Mouse (Mus musculus) erythroblast, embryonic 14.5 days (primary cell): ENCODE results near the gene Pithd1. TPM values are rescaled to one million over a fixed set of nuclear protein-coding genes. Genes with fewer than 3 reads are reported as not detected.

Experiments used
- H3K27me3 ChIP-seq: 2 replicates; pipeline ENCODE4 v1.6.1; 2012; ENCODE audit warnings: inconsistent platforms; ENCODE audit not compliant: control insufficient read depth
- H3K36me3 ChIP-seq: 2 replicates; pipeline ENCODE4 v1.6.1; 2012; ENCODE audit warnings: mild to moderate bottlenecking, inconsistent platforms; ENCODE audit not compliant: control insufficient read depth
- H3K4me1 ChIP-seq: 2 replicates; pipeline ENCODE4 v1.6.1; 2012; ENCODE audit warnings: inconsistent platforms; ENCODE audit not compliant: control insufficient read depth
- H3K4me3 ChIP-seq: replicated peaks from 2 replicates; pipeline ENCODE3; 2012; ENCODE audit warnings: moderate library complexity, mild to moderate bottlenecking, inconsistent platforms
- H3K9me3 ChIP-seq: 2 replicates; pipeline ENCODE4 v1.6.1; 2012; ENCODE audit warnings: low read length, inconsistent platforms, mixed read lengths; ENCODE audit not compliant: control insufficient read depth
- GATA1 ChIP-seq: IDR thresholded peaks from 2 replicates; pipeline ENCODE4 v1.6.1; 2012; ENCODE audit warnings: low read length, inconsistent platforms, mixed read lengths
- TAL1 ChIP-seq: IDR thresholded peaks from 3 replicates; pipeline ENCODE4 v1.6.1; 2012; ENCODE audit warnings: low read length, inconsistent platforms, mixed read lengths
- polyA plus RNA-seq: library from polyadenylated mRNA; stranded (reverse); fragments of >175 nt; gene quantifications from 2 replicates; pipeline ENCODE4 v1.2.3, GENCODE M21; 2012

Gene Pithd1
- polyA plus RNA-seq, 1 experiment, result 16.8 TPM

- peaks cover 87% of the 10 kb centered on the region for H3K36me3 ChIP-seq
- peaks cover 34% of the 10 kb centered on the region for H3K4me1 ChIP-seq
- TF ChIP-seq GATA1 (no peak), TAL1 (no peak)
- no peaks in the 10 kb centered on the region for H3K27me3 ChIP-seq
- no peak overlapping the region for H3K4me3 ChIP-seq
- peaks cover 16% of the 10 kb centered on the region for H3K9me3 ChIP-seq
Observed at GRCm38 (mm10) chr4:135953179-135953578, 33.9 kb downstream of the Pithd1 start.

- H3K36me3 ChIP-seq, result peaks cover 77% of the 10 kb centered on the region
- no peaks in the 10 kb centered on the region for H3K27me3 ChIP-seq
- no peak overlapping the region for H3K4me3 ChIP-seq
- TF ChIP-seq TAL1 (no peak), GATA1 (no peak)
- peaks cover 16% of the 10 kb centered on the region for H3K9me3 ChIP-seq
- peaks cover 48% of the 10 kb centered on the region for H3K4me1 ChIP-seq
Observed at GRCm38 (mm10) chr4:135951505-135951904, 35.6 kb downstream of the Pithd1 start.

- peaks cover 16% of the 10 kb centered on the region for H3K9me3 ChIP-seq
- H3K4me3 ChIP-seq, result no peak overlapping the region
- H3K4me1 ChIP-seq, result peaks cover 57% of the 10 kb centered on the region
- no peaks in the 10 kb centered on the region for H3K27me3 ChIP-seq
- H3K36me3 ChIP-seq, result peaks cover 65% of the 10 kb centered on the region
- no peak for TF ChIP-seq GATA1
- TF ChIP-seq TAL1, result no peak
Observed at GRCm38 (mm10) chr4:135950365-135950764, 36.7 kb downstream of the Pithd1 start.

- Histone ChIP-seq H3K27me3 (no peaks in the 10 kb centered on the region), H3K9me3 (peaks cover 16% of the 10 kb centered on the region), H3K4me3 (no peak overlapping the region), H3K4me1 (peaks cover 58% of the 10 kb centered on the region), H3K36me3 (peaks cover 61% of the 10 kb centered on the region)
- TF ChIP-seq GATA1 (no peak), TAL1 (no peak)
Observed at GRCm38 (mm10) chr4:135949911-135950310, 37.2 kb downstream of the Pithd1 start.

- Histone ChIP-seq H3K9me3 (peaks cover 16% of the 10 kb centered on the region), H3K4me1 (peaks cover 54% of the 10 kb centered on the region), H3K27me3 (no peaks in the 10 kb centered on the region), H3K4me3 (no peak overlapping the region), H3K36me3 (peaks cover 56% of the 10 kb centered on the region)
- TF ChIP-seq TAL1 (no peak), GATA1 (no peak)
Observed at GRCm38 (mm10) chr4:135949475-135949874, 37.6 kb downstream of the Pithd1 start.

- Histone ChIP-seq H3K36me3 (peaks cover 46% of the 10 kb centered on the region), H3K9me3 (peaks cover 16% of the 10 kb centered on the region), H3K27me3 (no peaks in the 10 kb centered on the region), H3K4me3 (peak overlapping the region; percentile 14), H3K4me1 (peaks cover 52% of the 10 kb centered on the region)
- no peak for TF ChIP-seq TAL1
- no peak for TF ChIP-seq GATA1
Observed at GRCm38 (mm10) chr4:135948142-135948541, 38.9 kb downstream of the Pithd1 start.

- Histone ChIP-seq H3K36me3 (peaks cover 35% of the 10 kb centered on the region), H3K4me3 (peak overlapping the region; percentile 73), H3K27me3 (no peaks in the 10 kb centered on the region), H3K9me3 (peaks cover 7% of the 10 kb centered on the region), H3K4me1 (peaks cover 46% of the 10 kb centered on the region)
- TF ChIP-seq GATA1 (no peak), TAL1 (no peak)
Observed at GRCm38 (mm10) chr4:135946659-135947301, 40.3 kb downstream of the Pithd1 start.

GRCm38 (mm10) chr4:135946278-135946658 is 40.8 kb downstream of the Pithd1 start, which contains the start of gene Hmgcl:
Gene Hmgcl (plus strand): TSS chr4:135946448.
- TF ChIP-seq TAL1 (no peak), GATA1 (no peak)
- H3K36me3 ChIP-seq, result peaks cover 30% of the 10 kb centered on the region
- H3K27me3 ChIP-seq, result no peaks in the 10 kb centered on the region
- peaks cover 46% of the 10 kb centered on the region for H3K4me1 ChIP-seq
- peaks cover 2% of the 10 kb centered on the region for H3K9me3 ChIP-seq
- peak within 1 kb of the TSS; percentile 73 for H3K4me3 ChIP-seq

- Histone ChIP-seq H3K4me1 (peaks cover 46% of the 10 kb centered on the region), H3K27me3 (no peaks in the 10 kb centered on the region), H3K9me3 (no peaks in the 10 kb centered on the region), H3K36me3 (peaks cover 28% of the 10 kb centered on the region), H3K4me3 (peak overlapping the region; percentile 73)
- TF ChIP-seq TAL1, result no peak
- TF ChIP-seq GATA1, result no peak
Observed at GRCm38 (mm10) chr4:135945706-135946105, 41.4 kb downstream of the Pithd1 start.

- Histone ChIP-seq H3K27me3 (no peaks in the 10 kb centered on the region), H3K36me3 (peaks cover 27% of the 10 kb centered on the region), H3K9me3 (no peaks in the 10 kb centered on the region), H3K4me3 (no peak overlapping the region), H3K4me1 (peaks cover 47% of the 10 kb centered on the region)
- TF ChIP-seq TAL1, result no peak
- TF ChIP-seq GATA1, result no peak
Observed at GRCm38 (mm10) chr4:135943389-135943788, 43.7 kb downstream of the Pithd1 start.
